Mouse (Mus musculus) stomach, postnatal 0 days (tissue): ENCODE data around the gene Gm11127.
"Not testable (repeated sequence)": the region's sequence is repeated elsewhere in the genome, so short reads cannot be mapped to it uniquely, and the experiment has no call there.

Experiments used
- CTCF ChIP-seq: IDR thresholded peaks from 2 replicates; pipeline ENCODE4 v1.5.1; 2016; ENCODE audit warnings: antibody characterized with exemption, low read depth, mild to moderate bottlenecking, moderate library complexity
- EP300 ChIP-seq: optimal IDR thresholded peaks from 2 replicates; pipeline ENCODE3; 2016; ENCODE audit warnings: antibody characterized with exemption

DNA sequence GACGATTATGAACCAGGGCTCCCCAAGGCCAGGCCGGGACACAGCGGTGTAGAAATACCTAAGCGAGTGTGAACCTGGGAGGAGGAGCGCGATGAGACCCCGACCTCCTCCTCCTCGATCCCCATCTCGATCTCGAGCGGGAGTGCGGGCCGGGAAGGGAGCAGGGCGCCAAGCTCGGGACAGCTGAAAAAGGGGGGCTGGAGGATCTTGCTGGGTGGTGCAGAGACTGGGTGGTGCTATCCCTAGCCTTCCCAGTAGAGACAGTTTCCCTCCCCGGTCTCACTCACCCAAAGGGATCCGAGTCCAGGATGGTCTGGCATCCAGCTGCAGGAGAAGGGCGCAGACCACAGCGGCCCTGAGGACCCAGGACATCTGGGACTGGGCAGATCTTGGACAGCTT is 16.1 kb downstream of the Gm11127 start:
- TF ChIP-seq CTCF, EP300: not testable (repeated sequence)
